Mouse (Mus musculus) lung, postnatal 10 days (tissue): Measurements from ENCODE around the gene Abhd17a.

ENCODE experiments used
- DNase-seq: peaks from one replicate; pipeline ENCODE4 v3.0.0; 2021

Abhd17a gene

GRCm38 (mm10) chr10:80589879-80590854, at the start of gene Abhd17a:
Gene Abhd17a (minus strand): TSS chr10:80590341.
- DNase-seq: peak; percentile 99

- no peak for DNase-seq
Observed at GRCm38 (mm10) chr10:80635345-80635744, 45.2 kb upstream of the Abhd17a start.

- DNase-seq: no peak
Observed at GRCm38 (mm10) chr10:80628925-80629324, 38.8 kb upstream of the Abhd17a start.

GRCm38 (mm10) chr10:80627685-80628084, 37.5 kb upstream of the Abhd17a start:
- peak; percentile 65 for DNase-seq

- DNase-seq: no peak
Observed at GRCm38 (mm10) chr10:80625764-80626163, 35.6 kb upstream of the Abhd17a start.

GRCm38 (mm10) chr10:80623457-80624191, 33.5 kb upstream of the Abhd17a start:
- DNase-seq: peak; percentile 83

- peak; percentile 75 for DNase-seq
Observed at GRCm38 (mm10) chr10:80622661-80623456, 32.7 kb upstream of the Abhd17a start, which contains the start of gene Csnk1g2. Gene Csnk1g2 (plus strand): TSS chr10:80622838.

GRCm38 (mm10) chr10:80621940-80622660, 32.0 kb upstream of the Abhd17a start:
- peak; percentile 100 for DNase-seq

GRCm38 (mm10) chr10:80621690-80621939, 31.5 kb upstream of the Abhd17a start:
- no peak for DNase-seq

GRCm38 (mm10) chr10:80620796-80621689, 30.9 kb upstream of the Abhd17a start:
- no peak for DNase-seq

GRCm38 (mm10) chr10:80620365-80620764, 30.2 kb upstream of the Abhd17a start:
- DNase-seq: no peak

- no peak for DNase-seq
Observed at GRCm38 (mm10) chr10:80619465-80620244, 29.5 kb upstream of the Abhd17a start.

GRCm38 (mm10) chr10:80618181-80618580, 28.0 kb upstream of the Abhd17a start:
- peak; percentile 85 for DNase-seq

- DNase-seq: no peak
Observed at GRCm38 (mm10) chr10:80614351-80614750, 24.2 kb upstream of the Abhd17a start.

- no peak for DNase-seq
Observed at GRCm38 (mm10) chr10:80613821-80614220, 23.7 kb upstream of the Abhd17a start.

GRCm38 (mm10) chr10:80611905-80612304, 21.8 kb upstream of the Abhd17a start:
- DNase-seq: no peak

GRCm38 (mm10) chr10:80611024-80611423, 20.9 kb upstream of the Abhd17a start:
- DNase-seq: peak; percentile 72

GRCm38 (mm10) chr10:80610116-80610785, 20.1 kb upstream of the Abhd17a start:
- DNase-seq: no peak

- DNase-seq: no peak
Observed at GRCm38 (mm10) chr10:80609269-80609924, 19.3 kb upstream of the Abhd17a start.
